Mouse (Mus musculus) midbrain, postnatal 0 days (tissue): ENCODE results near the gene Grm3. TPM values are rescaled to one million over a fixed set of nuclear protein-coding genes. Genes with fewer than 3 reads are reported as not detected.

Experiments used
- ATAC-seq: fragments of 200-750 bp; cut with Nextera tagmentation; 2 replicates; pipeline ENCODE4 v1.8.0; 2017; ENCODE audit warnings: moderate number of reproducible peaks, mild to moderate bottlenecking, moderate TSS enrichment, moderate library complexity; ENCODE audit not compliant: low FRiP score
- DNase-seq: peaks from one replicate; pipeline ENCODE4 v3.0.0-alpha.2; 2015; ENCODE audit warnings: low spot score
- H3K27ac ChIP-seq: fragments of 300-500 bp; sonication (generic); 2 replicates; pipeline ENCODE4 v1.5.1; 2014; ENCODE audit warnings: low read depth, mild to moderate bottlenecking, low read length, mixed read lengths
- H3K27me3 ChIP-seq: fragments of 300-500 bp; sonication (generic); 2 replicates; pipeline ENCODE4 v1.6.1; 2014; ENCODE audit warnings: low read length, control low read depth, mixed read lengths; ENCODE audit not compliant: insufficient read depth
- H3K36me3 ChIP-seq: fragments of 300-500 bp; sonication (generic); 2 replicates; pipeline ENCODE4 v1.6.1; 2014; ENCODE audit warnings: low read length, control low read depth, mixed read lengths; ENCODE audit not compliant: insufficient read depth
- H3K4me1 ChIP-seq: fragments of 300-500 bp; sonication (generic); 2 replicates; pipeline ENCODE4 v1.6.1; 2014; ENCODE audit warnings: mild to moderate bottlenecking, control low read depth, antibody characterized with exemption, low read length, mixed read lengths; ENCODE audit not compliant: insufficient read depth
- H3K4me2 ChIP-seq: fragments of 300-500 bp; sonication (generic); 2 replicates; pipeline ENCODE4 v1.6.1; 2014; ENCODE audit warnings: low read depth, mild to moderate bottlenecking, low read length, mixed read lengths; ENCODE audit not compliant: poor library complexity, severe bottlenecking
- H3K4me3 ChIP-seq: fragments of 300-500 bp; sonication (generic); 2 replicates; pipeline ENCODE4 v1.5.1; 2014; ENCODE audit warnings: low read depth, mild to moderate bottlenecking, low read length, moderate library complexity
- H3K9ac ChIP-seq: fragments of 300-500 bp; sonication (generic); replicated peaks from 2 replicates; pipeline ENCODE4 v1.6.1; 2014; ENCODE audit warnings: mild to moderate bottlenecking, low read length, moderate library complexity, mixed read lengths; ENCODE audit not compliant: poor library complexity, severe bottlenecking
- H3K9me3 ChIP-seq: fragments of 300-500 bp; sonication (generic); 2 replicates; pipeline ENCODE4 v1.6.1; 2016; ENCODE audit warnings: low read length, control low read depth
- CTCF ChIP-seq: IDR thresholded peaks from 2 replicates; pipeline ENCODE4 v1.5.1; 2016; ENCODE audit warnings: antibody characterized with exemption, mild to moderate bottlenecking
- WGBS: fragments of 180-500 bp; shearing (Covaris S2); extraction: QIAGEN DNeasy Blood & Tissue Kit; methylation state at CpG from one replicate; pipeline ENCODE4 v1.1.7; 2014; 5-methylcytosine and 5-hydroxymethylcytosine counted together
- polyA plus RNA-seq: library from polyadenylated mRNA; unstranded; fragments of >200 nt; fragmentation: Nextera tagmentation; extraction: Ambion mirVana; gene quantifications from 2 replicates; pipeline ENCODE4 v1.2.1, GENCODE M21; 2015
- total RNA-seq: library from RNA; depleted of rRNA; stranded (reverse); fragments of >200 nt; gene quantifications from 2 replicates; pipeline ENCODE4 v1.2.3, GENCODE M21; 2014; rRNA removed

Grm3 gene
- total RNA-seq, result 210 and 226 TPM in 2 replicates
- 88.4 and 91.8 TPM in 2 replicates for polyA plus RNA-seq

- DNase-seq (peak; percentile 54), ATAC-seq (peak; percentile 77)
- Histone ChIP-seq H3K9me3 (no peaks in the 10 kb centered on the region), H3K4me1 (no peaks in the 10 kb centered on the region), H3K36me3 (no peaks in the 10 kb centered on the region), H3K9ac (peak within 1 kb of the TSS; percentile 71), H3K27ac (peak within 1 kb of the TSS; percentile 89), H3K27me3 (no peaks in the 10 kb centered on the region), H3K4me2 (peak within 1 kb of the TSS; percentile 73), H3K4me3 (peak within 1 kb of the TSS; percentile 68)
- TF ChIP-seq CTCF, result no peak; the same call in 1 of the 2 replicates
- WGBS, result under 1% methylated on average over 25 of the region's 25 CpGs
Observed at GRCm38 (mm10) chr5:9724956-9725600, at the start of gene Grm3. Gene Grm3, minus strand, starts transcription at chr5:9725170.

DNA sequence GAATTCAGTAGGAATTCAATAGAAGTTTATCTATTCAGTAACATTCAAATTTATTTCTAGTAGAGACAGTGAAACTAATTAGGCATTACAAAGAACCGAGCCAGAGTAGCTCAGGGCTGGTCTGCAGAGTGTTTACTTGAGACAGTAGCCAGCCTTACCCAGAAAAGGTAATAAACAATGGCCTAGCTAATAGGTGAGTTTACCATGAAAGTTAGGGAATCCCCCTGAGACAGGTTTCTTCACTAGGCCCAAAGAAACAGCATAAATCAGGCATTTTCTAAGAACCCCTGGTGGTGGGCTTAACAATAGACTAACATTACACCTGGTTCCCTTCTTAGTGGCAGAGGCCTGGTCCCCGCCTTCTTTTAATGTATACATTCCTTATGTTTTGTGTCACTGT is 30.8 kb upstream of the Grm3 start:
- no peak for ATAC-seq

DNA sequence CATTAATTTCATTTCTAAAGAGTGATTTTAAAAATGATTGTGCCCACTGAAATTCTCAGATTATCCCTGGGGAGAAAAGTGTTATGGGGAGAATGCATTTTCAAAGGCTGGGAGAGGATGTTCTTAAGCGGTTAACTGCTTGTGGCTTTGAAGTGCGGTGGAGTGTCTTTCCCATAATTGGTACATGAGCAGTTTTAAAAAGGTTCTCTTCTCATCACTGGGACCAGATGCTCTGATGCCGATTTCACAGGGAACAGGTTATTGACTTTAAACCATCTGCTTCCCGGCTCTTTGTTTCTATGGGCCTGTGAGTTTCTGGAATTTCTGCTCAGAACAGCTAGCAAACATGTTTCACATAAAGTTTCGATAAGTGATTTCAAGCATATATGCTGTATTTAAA is 23.2 kb upstream of the Grm3 start:
- Histone ChIP-seq H3K9ac (no peak overlapping the region), H3K4me2 (no peak overlapping the region), H3K36me3 (no peaks in the 10 kb centered on the region), H3K27ac (no peak overlapping the region), H3K4me3 (no peak overlapping the region), H3K27me3 (no peaks in the 10 kb centered on the region), H3K4me1 (no peaks in the 10 kb centered on the region), H3K9me3 (no peaks in the 10 kb centered on the region)
- TF ChIP-seq CTCF, result no peak
- 43% methylated on average over 5 of the region's 5 CpGs for WGBS
- DNase-seq (peak; percentile 11), ATAC-seq (no peak)

More for the DNA sequence above, 30.8 kb upstream of the Grm3 start:
- 80% methylated on average over 2 of the region's 2 CpGs for WGBS
- DNase-seq, result no peak
- H3K9me3 ChIP-seq, result no peaks in the 10 kb centered on the region
- H3K4me1 ChIP-seq, result no peaks in the 10 kb centered on the region
- H3K27ac ChIP-seq, result no peak overlapping the region
- H3K4me3 ChIP-seq, result no peak overlapping the region
- no peak overlapping the region for H3K9ac ChIP-seq
- no peaks in the 10 kb centered on the region for H3K27me3 ChIP-seq
- H3K4me2 ChIP-seq, result no peak overlapping the region
- TF ChIP-seq CTCF, result no peak
- no peaks in the 10 kb centered on the region for H3K36me3 ChIP-seq

DNA sequence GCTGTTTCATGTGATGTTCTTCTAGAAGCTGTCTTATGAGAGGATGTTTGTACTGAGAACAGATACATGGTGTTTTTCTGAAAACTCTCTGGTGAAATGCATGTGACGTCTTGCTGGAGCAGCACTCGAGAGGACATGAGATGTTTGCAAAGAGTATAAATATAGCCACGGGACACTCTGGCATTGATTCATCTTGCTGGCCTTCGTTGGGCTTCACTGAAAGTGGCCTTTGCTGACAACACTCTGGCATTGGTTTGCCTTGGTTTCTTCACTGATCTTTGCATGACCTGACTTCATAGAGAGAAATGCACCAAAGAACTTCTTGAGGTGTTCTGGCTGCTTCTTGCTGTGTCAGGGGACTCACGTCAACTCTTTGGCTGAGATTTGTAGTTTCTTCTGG is 19.1 kb upstream of the Grm3 start:
- TF ChIP-seq CTCF, result no peak
- Histone ChIP-seq H3K4me1 (no peaks in the 10 kb centered on the region), H3K9me3 (no peaks in the 10 kb centered on the region), H3K27ac (no peak overlapping the region), H3K4me3 (no peak overlapping the region), H3K27me3 (no peaks in the 10 kb centered on the region), H3K36me3 (no peaks in the 10 kb centered on the region), H3K4me2 (no peak overlapping the region), H3K9ac (no peak overlapping the region)
- ATAC-seq (no peak), DNase-seq (no peak)
- 90% methylated on average over 5 of the region's 5 CpGs for WGBS

DNA sequence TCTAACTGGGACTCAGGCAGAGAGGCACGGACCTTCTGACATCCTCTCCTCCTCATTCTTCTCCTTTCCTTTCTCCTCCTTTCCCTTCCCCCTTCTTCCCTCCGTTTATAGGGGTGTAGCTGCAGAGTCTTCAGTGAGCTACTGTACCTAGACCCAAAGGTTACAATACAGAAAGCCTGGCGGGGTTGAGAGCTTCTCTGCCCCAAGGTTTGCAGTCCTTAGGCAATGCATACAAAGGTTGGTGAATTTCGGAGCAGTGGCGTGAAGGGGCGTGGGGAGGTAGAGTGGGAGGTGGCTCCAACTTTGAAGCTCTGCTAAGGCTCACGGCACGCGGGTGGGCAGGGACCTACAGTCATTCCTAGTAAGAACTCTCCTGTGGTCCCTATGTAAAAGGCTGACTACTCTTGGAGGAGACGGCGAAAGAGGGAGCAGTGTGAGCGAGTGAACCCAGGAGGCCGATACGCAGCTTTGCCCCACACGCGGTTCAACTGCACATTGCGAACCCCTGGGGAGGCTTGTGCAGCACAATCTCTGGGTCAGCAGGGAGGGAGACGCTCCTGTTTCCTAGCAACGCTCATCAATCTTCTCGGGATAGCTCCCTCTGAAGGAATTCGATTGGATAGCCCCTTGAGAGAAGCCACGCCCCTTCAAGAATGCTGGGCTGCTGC is 765 bp upstream of the Grm3 start:
- Histone ChIP-seq H3K9me3 (no peaks in the 10 kb centered on the region), H3K9ac (peak overlapping the region; percentile 71), H3K27me3 (no peaks in the 10 kb centered on the region), H3K4me1 (no peaks in the 10 kb centered on the region), H3K36me3 (no peaks in the 10 kb centered on the region), H3K4me3 (peak overlapping the region; percentile 68), H3K27ac (peak overlapping the region; percentile 89), H3K4me2 (peak overlapping the region; percentile 73)
- peak; percentile 46 for TF ChIP-seq CTCF
- DNase-seq, result peak; percentile 95
- peak; percentile 90 for ATAC-seq
- under 1% methylated on average over 22 of the region's 22 CpGs for WGBS
